Mouse (Mus musculus) stomach, embryonic 16.5 days (tissue): ENCODE data around the gene Fcer1g. TPM values are rescaled to one million over a fixed set of nuclear protein-coding genes. Genes with fewer than 3 reads are reported as not detected.
A peak's percentile ranks its signal among the peaks of the same experiment; 100 is the strongest.

Experiments used
- ATAC-seq: fragments of 200-750 bp; cut with Nextera tagmentation; 2 replicates; pipeline ENCODE4 v1.8.0; 2017; ENCODE audit warnings: moderate number of reproducible peaks, moderate TSS enrichment; ENCODE audit not compliant: insufficient read depth, low FRiP score
- H3K27ac ChIP-seq: fragments of 300-500 bp; sonication (generic); 2 replicates; pipeline ENCODE4 v1.5.1; 2014; ENCODE audit warnings: low read length
- H3K27me3 ChIP-seq: fragments of 300-500 bp; sonication (generic); 2 replicates; pipeline ENCODE4 v1.6.1; 2014; ENCODE audit warnings: low read length, control low read depth, mixed read lengths; ENCODE audit not compliant: control insufficient read depth, insufficient read depth
- H3K36me3 ChIP-seq: fragments of 300-500 bp; sonication (generic); 2 replicates; pipeline ENCODE4 v1.6.1; 2014; ENCODE audit warnings: low read length; ENCODE audit not compliant: control insufficient read depth, insufficient read depth
- H3K4me1 ChIP-seq: fragments of 300-500 bp; sonication (generic); 2 replicates; pipeline ENCODE4 v1.6.1; 2014; ENCODE audit warnings: low read length, control low read depth, mixed read lengths; ENCODE audit not compliant: control insufficient read depth, insufficient read depth
- H3K4me2 ChIP-seq: fragments of 300-500 bp; sonication (generic); 2 replicates; pipeline ENCODE4 v1.6.1; 2014; ENCODE audit warnings: low read depth, low read length, mixed read lengths
- H3K4me3 ChIP-seq: fragments of 300-500 bp; sonication (generic); replicated peaks from 2 replicates; pipeline ENCODE4 v1.5.1; 2014; ENCODE audit warnings: mild to moderate bottlenecking, low read length
- H3K9ac ChIP-seq: fragments of 300-500 bp; sonication (generic); 2 replicates; pipeline ENCODE4 v1.6.1; 2014; ENCODE audit warnings: low read length
- H3K9me3 ChIP-seq: fragments of 300-500 bp; sonication (generic); replicated peaks from 2 replicates; pipeline ENCODE4 v1.6.1; 2016; ENCODE audit warnings: low read length, control low read depth; ENCODE audit not compliant: control insufficient read depth
- WGBS: fragments of 180-500 bp; shearing (Covaris S2); extraction: QIAGEN DNeasy Blood & Tissue Kit; methylation state at CpG from one replicate; pipeline ENCODE4 v1.1.7; 2014; 5-methylcytosine and 5-hydroxymethylcytosine counted together
- polyA plus RNA-seq: library from polyadenylated mRNA; unstranded; fragments of >200 nt; fragmentation: Nextera tagmentation; extraction: Ambion mirVana; gene quantifications from 2 replicates; pipeline ENCODE4 v1.2.1, GENCODE M21; 2015

The Fcer1g gene
- polyA plus RNA-seq, 1 experiment from 2014 or later = 77.1 TPM

GRCm38 (mm10) chr1:171257781-171258180 lies 23.6 kb upstream of the Fcer1g start:
- no peak for ATAC-seq
- Histone ChIP-seq H3K27me3 (no peaks in the 10 kb centered on the region), H3K4me1 (peaks cover 21% of the 10 kb centered on the region), H3K9ac (no peak overlapping the region), H3K4me2 (no peak overlapping the region), H3K27ac (no peak overlapping the region), H3K36me3 (0 out of 2 replicates have a peak, but pooled peaks cover 2% of the 10 kb centered on the region), H3K4me3 (no peak overlapping the region), H3K9me3 (0 out of 2 replicates have a peak, but pooled peaks cover 2% of the 10 kb centered on the region)
- 87% methylated on average over 9 of the region's 9 CpGs for WGBS

GRCm38 (mm10) chr1:171256937-171257548 lies 22.9 kb upstream of the Fcer1g start:
- 58% methylated on average over 15 of the region's 15 CpGs for WGBS

GRCm38 (mm10) chr1:171256095-171256818 lies 22.1 kb upstream of the Fcer1g start:
- Histone ChIP-seq H3K27me3 (no peaks in the 10 kb centered on the region), H3K4me2 (no peak overlapping the region), H3K4me1 (peaks cover 21% of the 10 kb centered on the region), H3K9me3 (0 out of 2 replicates have a peak, but pooled peaks cover 2% of the 10 kb centered on the region), H3K4me3 (no peak overlapping the region), H3K27ac (no peak overlapping the region), H3K36me3 (0 out of 2 replicates have a peak, but pooled peaks cover 2% of the 10 kb centered on the region), H3K9ac (no peak overlapping the region)
- 86% methylated on average over 24 of the region's 24 CpGs for WGBS
- no peak for ATAC-seq

More at GRCm38 (mm10) chr1:171256937-171257548, 22.9 kb upstream of the Fcer1g start:
- ATAC-seq = no peak
- H3K27ac ChIP-seq = no peak overlapping the region
- no peak overlapping the region for H3K4me2 ChIP-seq
- H3K4me1 ChIP-seq = peaks cover 22% of the 10 kb centered on the region
- H3K27me3 ChIP-seq = no peaks in the 10 kb centered on the region
- no peak overlapping the region for H3K4me3 ChIP-seq
- 0 out of 2 replicates have a peak, but pooled peaks cover 2% of the 10 kb centered on the region for H3K36me3 ChIP-seq
- no peak overlapping the region for H3K9ac ChIP-seq
- 0 out of 2 replicates have a peak, but pooled peaks cover 2% of the 10 kb centered on the region for H3K9me3 ChIP-seq

- no peak for ATAC-seq
- Histone ChIP-seq H3K27me3 (no peaks in the 10 kb centered on the region), H3K4me1 (peaks cover 36% of the 10 kb centered on the region), H3K4me2 (peak overlapping the region; percentile 56), H3K9ac (peak overlapping the region; percentile 66), H3K27ac (peak overlapping the region; percentile 92), H3K4me3 (peak overlapping the region; percentile 48), H3K36me3 (0 out of 2 replicates have a peak, but pooled peaks cover 2% of the 10 kb centered on the region), H3K9me3 (0 out of 2 replicates have a peak, but pooled peaks cover 2% of the 10 kb centered on the region)
- WGBS = 53% methylated on average over 17 of the region's 17 CpGs
These were observed 18.2 kb upstream of the Fcer1g start for GRCm38 (mm10) chr1:171252415-171252814.

GRCm38 (mm10) chr1:171251594-171252324 lies 17.6 kb upstream of the Fcer1g start:
- Histone ChIP-seq H3K36me3 (0 out of 2 replicates have a peak, but pooled peaks cover 2% of the 10 kb centered on the region), H3K4me2 (peak overlapping the region; percentile 56), H3K27me3 (no peaks in the 10 kb centered on the region), H3K4me1 (peaks cover 36% of the 10 kb centered on the region), H3K27ac (peak overlapping the region; percentile 92), H3K4me3 (peak overlapping the region; percentile 48), H3K9ac (peak overlapping the region; percentile 66), H3K9me3 (0 out of 2 replicates have a peak, but pooled peaks cover 2% of the 10 kb centered on the region)
- 10% methylated on average over 13 of the region's 13 CpGs for WGBS
- ATAC-seq = peak; percentile 60

GRCm38 (mm10) chr1:171250680-171251593 lies 16.8 kb upstream of the Fcer1g start, which contains the start of gene Ndufs2:
Ndufs2 (minus strand) TSS chr1:171251388.
- WGBS = 25% methylated on average over 26 of the region's 26 CpGs
- H3K9me3 ChIP-seq = 0 out of 2 replicates have a peak, but pooled peaks cover 2% of the 10 kb centered on the region
- H3K9ac ChIP-seq = peak within 1 kb of the TSS; percentile 66
- peaks cover 41% of the 10 kb centered on the region for H3K4me1 ChIP-seq
- no peaks in the 10 kb centered on the region for H3K27me3 ChIP-seq
- H3K4me3 ChIP-seq = peak within 1 kb of the TSS; percentile 48
- H3K36me3 ChIP-seq = 0 out of 2 replicates have a peak, but pooled peaks cover 2% of the 10 kb centered on the region
- no peak for ATAC-seq
- H3K4me2 ChIP-seq = peak within 1 kb of the TSS; percentile 56
- peak within 1 kb of the TSS; percentile 92 for H3K27ac ChIP-seq

GRCm38 (mm10) chr1:171249913-171250600 lies 15.9 kb upstream of the Fcer1g start, which contains the start of gene Adamts4:
Adamts4 (plus strand) TSS chr1:171250421.
- H3K4me1 ChIP-seq = peaks cover 46% of the 10 kb centered on the region
- no peak for ATAC-seq

More at GRCm38 (mm10) chr1:171249913-171250600, 15.9 kb upstream of the Fcer1g start, which contains the start of gene Adamts4:
- 21% methylated on average over 5 of the region's 5 CpGs for WGBS
- Histone ChIP-seq H3K9me3 (0 out of 2 replicates have a peak, but pooled peaks cover 2% of the 10 kb centered on the region), H3K4me2 (peak within 1 kb of the TSS; percentile 56), H3K4me3 (peak within 1 kb of the TSS; percentile 48), H3K36me3 (0 out of 2 replicates have a peak, but pooled peaks cover 2% of the 10 kb centered on the region), H3K9ac (peak within 1 kb of the TSS; percentile 66), H3K27me3 (no peaks in the 10 kb centered on the region), H3K27ac (peak within 1 kb of the TSS; percentile 92)
